Mouse (Mus musculus) neural tube, embryonic 13.5 days (tissue): ENCODE measurements around the gene Rfc5. TPM values are rescaled to one million over a fixed set of nuclear protein-coding genes. Genes with fewer than 3 reads are reported as not detected.
"Not testable (repeated sequence)": the region's sequence is repeated elsewhere in the genome, so short reads cannot be mapped to it uniquely, and the experiment has no call there.

Source experiments
- ATAC-seq: fragments of 200-750 bp; cut with Nextera tagmentation; 2 replicates; pipeline ENCODE4 v1.8.0; 2017; ENCODE audit warnings: low read depth, mild to moderate bottlenecking, moderate TSS enrichment, moderate library complexity
- H3K27ac ChIP-seq: fragments of 300-500 bp; sonication (generic); replicated peaks from 2 replicates; pipeline ENCODE4 v1.5.1; 2015; ENCODE audit warnings: moderate library complexity, mild to moderate bottlenecking, inconsistent platforms
- H3K27me3 ChIP-seq: fragments of 300-500 bp; sonication (generic); 2 replicates; pipeline ENCODE4 v1.6.1; 2015; ENCODE audit warnings: mild to moderate bottlenecking, inconsistent platforms
- H3K36me3 ChIP-seq: fragments of 300-500 bp; sonication (generic); 2 replicates; pipeline ENCODE4 v1.6.1; 2015; ENCODE audit warnings: mild to moderate bottlenecking, inconsistent platforms
- H3K4me1 ChIP-seq: fragments of 300-500 bp; sonication (generic); replicated peaks from 2 replicates; pipeline ENCODE4 v1.6.1; 2015; ENCODE audit warnings: inconsistent platforms
- H3K4me2 ChIP-seq: fragments of 300-500 bp; sonication (generic); 2 replicates; pipeline ENCODE4 v1.6.1; 2015; ENCODE audit warnings: inconsistent platforms, mild to moderate bottlenecking, moderate library complexity
- H3K4me3 ChIP-seq: fragments of 300-500 bp; sonication (generic); 2 replicates; pipeline ENCODE4 v1.5.1; 2015; ENCODE audit warnings: mild to moderate bottlenecking, inconsistent platforms
- H3K9ac ChIP-seq: fragments of 300-500 bp; sonication (generic); 2 replicates; pipeline ENCODE4 v1.6.1; 2015; ENCODE audit warnings: moderate library complexity, mild to moderate bottlenecking, inconsistent platforms
- H3K9me3 ChIP-seq: fragments of 300-500 bp; sonication (generic); 2 replicates; pipeline ENCODE4 v1.6.1; 2016; ENCODE audit warnings: inconsistent platforms
- WGBS: fragments of 180-500 bp; shearing (Covaris S2); methylation state at CpG from one replicate; pipeline ENCODE4 v1.1.7; 2015; 5-methylcytosine and 5-hydroxymethylcytosine counted together
- polyA plus RNA-seq: library from polyadenylated mRNA; unstranded; fragments of >200 nt; fragmentation: Nextera tagmentation; extraction: Ambion mirVana; gene quantifications from 2 replicates; pipeline ENCODE4 v1.2.1, GENCODE M21; 2015

Rfc5 gene
- polyA plus RNA-seq, 1 experiment from 2014 or later, result 30.2 TPM

DNA sequence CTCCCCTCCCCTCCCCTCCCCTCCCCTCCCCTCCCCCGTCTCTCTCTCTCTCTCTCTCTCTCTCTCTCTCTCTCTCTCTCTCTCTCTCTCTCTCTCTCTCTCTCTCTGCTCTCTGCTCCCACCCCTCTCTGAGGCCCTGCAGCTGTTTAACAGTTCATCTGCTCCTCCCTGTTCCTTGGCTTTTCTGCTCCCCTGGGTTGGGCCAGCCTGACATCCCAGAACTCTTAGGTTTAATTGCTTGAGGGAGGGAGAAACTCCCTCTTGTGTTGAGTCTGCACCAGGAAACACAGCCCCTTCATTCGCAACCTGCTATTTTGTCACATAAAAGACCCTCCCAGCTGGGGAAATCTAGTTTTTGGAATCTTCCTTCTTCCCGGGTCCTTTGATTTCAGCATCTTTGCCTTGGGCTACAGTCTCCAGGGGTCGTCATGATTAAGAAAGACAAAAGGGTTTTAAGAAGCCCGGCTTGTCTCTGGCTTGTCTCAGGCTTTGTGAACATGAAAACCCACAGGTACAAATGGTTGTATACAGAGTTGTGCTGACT lies 9.2 kb upstream of the Rfc5 start:
- no peak overlapping the region for H3K4me2 ChIP-seq
- no peak overlapping the region for H3K4me3 ChIP-seq
- 30% methylated on average over 4 of the region's 5 CpGs for WGBS
- H3K36me3 ChIP-seq, result no peaks in the 10 kb centered on the region
- H3K4me1 ChIP-seq, result 0 out of 2 replicates have a peak, but pooled peaks cover 5% of the 10 kb centered on the region
- no peak overlapping the region for H3K9ac ChIP-seq
- no peaks in the 10 kb centered on the region for H3K27me3 ChIP-seq
- H3K9me3 ChIP-seq, result no peaks in the 10 kb centered on the region
- no peak overlapping the region for H3K27ac ChIP-seq
- ATAC-seq, result no peak

DNA sequence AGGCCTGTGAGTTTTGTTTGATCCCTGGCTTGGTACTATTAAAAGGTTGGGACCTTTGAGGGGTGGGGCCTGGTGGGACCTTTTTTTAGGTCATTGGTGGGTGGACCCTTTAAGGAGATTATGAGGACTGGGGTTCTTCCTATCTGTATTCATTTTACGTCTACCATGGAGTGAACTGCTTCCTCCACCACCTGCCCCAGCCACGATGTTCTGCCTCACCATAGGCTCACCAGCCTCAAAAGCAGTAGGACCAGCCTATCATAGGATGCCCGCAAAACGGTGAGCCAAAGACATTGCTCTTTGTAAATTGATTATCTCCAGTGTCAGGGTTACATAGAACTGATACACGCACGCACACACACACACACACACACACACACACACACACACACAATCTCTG lies 8.5 kb upstream of the Rfc5 start:
- Histone ChIP-seq H3K36me3 (no peaks in the 10 kb centered on the region), H3K4me3 (no peak overlapping the region), H3K27ac (no peak overlapping the region), H3K9ac (no peak overlapping the region), H3K9me3 (no peaks in the 10 kb centered on the region), H3K4me1 (0 out of 2 replicates have a peak, but pooled peaks cover 5% of the 10 kb centered on the region), H3K4me2 (no peak overlapping the region), H3K27me3 (no peaks in the 10 kb centered on the region)
- 80% methylated on average over 6 of the region's 6 CpGs for WGBS
- no peak for ATAC-seq

DNA sequence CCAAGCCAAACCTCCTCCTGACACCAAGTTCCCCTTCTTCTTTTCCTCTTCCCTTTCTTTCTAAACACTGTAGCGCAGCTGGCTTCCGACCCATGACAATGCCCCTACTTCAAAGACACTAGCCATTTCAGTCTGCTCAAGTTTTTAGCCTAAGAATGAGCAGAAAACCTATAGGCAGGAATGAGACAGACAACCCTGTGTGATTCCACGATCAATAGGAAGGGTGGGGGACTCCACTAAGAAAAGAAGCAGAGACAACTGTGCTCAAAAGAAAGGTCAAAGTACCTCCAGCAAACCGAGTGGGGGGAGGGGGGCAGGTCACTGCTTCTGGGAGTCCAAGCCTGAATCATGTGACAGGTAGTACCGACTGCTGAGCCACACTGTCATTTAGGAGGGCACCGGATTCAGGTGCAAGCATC lies 7.8 kb upstream of the Rfc5 start:
- Histone ChIP-seq H3K27ac (no peak overlapping the region), H3K4me1 (0 out of 2 replicates have a peak, but pooled peaks cover 5% of the 10 kb centered on the region), H3K36me3 (no peaks in the 10 kb centered on the region), H3K9me3 (no peaks in the 10 kb centered on the region), H3K9ac (no peak overlapping the region), H3K27me3 (no peaks in the 10 kb centered on the region), H3K4me3 (no peak overlapping the region), H3K4me2 (no peak overlapping the region)
- WGBS, result 60% methylated on average over 6 of the region's 6 CpGs
- no peak for ATAC-seq

DNA sequence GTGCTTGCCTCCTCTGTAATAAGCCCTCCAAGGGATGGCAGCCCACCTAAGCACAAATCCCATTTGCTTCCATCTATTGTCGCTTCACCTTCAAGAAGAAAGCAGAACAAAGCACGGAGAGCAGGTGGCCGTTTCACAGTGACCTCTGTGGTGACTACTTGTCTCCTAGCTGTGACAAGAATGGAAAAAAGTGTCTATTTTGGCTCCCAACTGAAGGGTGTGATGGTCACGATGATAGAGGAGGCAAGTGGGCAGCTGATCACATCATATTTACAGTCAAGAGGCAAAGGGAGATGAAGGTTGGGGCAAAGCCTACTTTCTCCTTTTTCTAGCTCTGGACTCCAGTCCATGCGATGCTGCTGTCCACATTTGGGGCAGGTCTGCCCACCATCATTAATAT lies 7.0 kb upstream of the Rfc5 start:
- 88% methylated on average over 5 of the region's 5 CpGs for WGBS

DNA sequence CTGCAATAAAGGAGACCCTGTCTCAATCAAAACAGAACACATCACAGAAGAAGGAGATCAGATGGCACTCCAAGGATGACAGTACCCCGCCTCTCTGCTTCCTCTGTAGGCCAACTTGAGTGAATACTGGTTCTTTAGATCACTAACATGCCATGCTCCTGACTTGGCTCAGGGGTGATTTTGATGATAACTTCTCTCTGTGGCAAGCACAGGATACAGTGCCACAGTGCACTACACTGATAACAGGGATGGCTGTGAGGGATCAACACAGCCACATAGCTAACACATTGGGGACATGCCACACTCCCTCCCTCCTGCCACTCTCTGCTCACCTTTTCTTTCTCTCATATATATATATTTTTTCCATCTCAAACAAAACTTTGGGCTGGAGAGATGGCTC lies 2.0 kb upstream of the Rfc5 start:
- Histone ChIP-seq H3K36me3 (0 out of 2 replicates have a peak, but pooled peaks cover under 1% of the 10 kb centered on the region), H3K9ac (no peak overlapping the region), H3K4me2 (no peak overlapping the region), H3K4me1 (peaks cover 10% of the 10 kb centered on the region), H3K27ac (no peak overlapping the region), H3K9me3 (no peaks in the 10 kb centered on the region), H3K27me3 (no peaks in the 10 kb centered on the region), H3K4me3 (no peak overlapping the region)
- no peak for ATAC-seq
- WGBS, result 84% methylated on average over 1 of the region's 1 CpGs

More for the DNA sequence above, 7.0 kb upstream of the Rfc5 start:
- Histone ChIP-seq H3K36me3 (no peaks in the 10 kb centered on the region), H3K4me1 (0 out of 2 replicates have a peak, but pooled peaks cover 5% of the 10 kb centered on the region), H3K9me3 (no peaks in the 10 kb centered on the region), H3K4me2 (no peak overlapping the region), H3K9ac (no peak overlapping the region), H3K27me3 (no peaks in the 10 kb centered on the region), H3K27ac (no peak overlapping the region), H3K4me3 (no peak overlapping the region)
- ATAC-seq, result no peak

DNA sequence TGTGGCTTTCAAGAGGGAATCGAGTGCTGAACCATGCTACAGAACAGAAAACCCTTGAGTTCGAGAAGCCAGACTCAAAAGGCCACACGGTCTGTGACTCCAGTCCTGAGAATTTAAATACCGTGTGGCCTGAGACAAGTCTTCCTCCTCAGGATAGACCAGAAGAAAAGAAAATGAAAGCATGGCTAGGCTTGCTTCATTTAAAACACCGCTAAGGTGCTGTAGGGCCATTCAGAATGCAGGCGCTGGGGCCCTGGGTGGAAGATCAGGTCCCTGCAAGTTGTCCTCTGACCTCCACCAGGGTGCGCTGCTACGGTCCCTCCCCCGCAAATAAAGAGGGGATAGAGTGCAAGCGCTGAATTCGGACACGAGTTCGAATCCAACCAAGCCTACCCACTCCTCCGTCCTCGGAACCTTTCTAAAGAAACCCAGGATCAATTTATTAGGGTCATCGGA lies 523 bp downstream of the Rfc5 start:
- Histone ChIP-seq H3K27ac (peak overlapping the region; percentile 59; the same call in 1 of the 2 replicates), H3K9me3 (no peaks in the 10 kb centered on the region), H3K4me3 (peak overlapping the region; percentile 80), H3K27me3 (no peaks in the 10 kb centered on the region), H3K36me3 (peaks cover 26% of the 10 kb centered on the region), H3K4me2 (peak overlapping the region; percentile 81), H3K4me1 (peaks cover 10% of the 10 kb centered on the region), H3K9ac (peak overlapping the region; percentile 89)
- WGBS, result 14% methylated on average over 16 of the region's 16 CpGs
- peak; percentile 36; the same call in 1 of the 2 replicates for ATAC-seq

DNA sequence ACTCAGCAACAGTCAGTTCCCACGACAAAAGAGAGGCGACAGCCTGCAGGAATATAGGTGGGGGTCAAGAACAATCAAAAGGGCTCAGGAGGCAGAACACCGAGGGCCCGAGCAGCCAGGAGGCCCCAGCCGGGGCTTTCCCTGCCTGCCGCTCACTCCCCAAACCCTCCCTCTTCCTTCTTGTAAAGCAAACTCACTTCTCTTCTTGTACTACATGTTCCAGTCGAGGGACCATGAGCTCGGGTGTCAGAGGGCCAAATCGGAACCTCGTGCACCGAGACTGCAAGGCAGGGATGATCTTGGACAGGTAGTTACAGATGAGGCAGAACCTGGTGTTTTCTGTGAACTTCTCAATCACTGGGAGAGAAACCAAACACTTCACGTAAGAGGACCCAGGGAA lies 5.6 kb downstream of the Rfc5 start:
- Histone ChIP-seq H3K27ac (no peak overlapping the region), H3K9me3 (no peaks in the 10 kb centered on the region), H3K9ac (no peak overlapping the region), H3K27me3 (no peaks in the 10 kb centered on the region), H3K4me1 (peaks cover 5% of the 10 kb centered on the region), H3K4me2 (no peak overlapping the region), H3K36me3 (peaks cover 77% of the 10 kb centered on the region), H3K4me3 (no peak overlapping the region)
- WGBS, result 80% methylated on average over 12 of the region's 12 CpGs
- ATAC-seq, result no peak

DNA sequence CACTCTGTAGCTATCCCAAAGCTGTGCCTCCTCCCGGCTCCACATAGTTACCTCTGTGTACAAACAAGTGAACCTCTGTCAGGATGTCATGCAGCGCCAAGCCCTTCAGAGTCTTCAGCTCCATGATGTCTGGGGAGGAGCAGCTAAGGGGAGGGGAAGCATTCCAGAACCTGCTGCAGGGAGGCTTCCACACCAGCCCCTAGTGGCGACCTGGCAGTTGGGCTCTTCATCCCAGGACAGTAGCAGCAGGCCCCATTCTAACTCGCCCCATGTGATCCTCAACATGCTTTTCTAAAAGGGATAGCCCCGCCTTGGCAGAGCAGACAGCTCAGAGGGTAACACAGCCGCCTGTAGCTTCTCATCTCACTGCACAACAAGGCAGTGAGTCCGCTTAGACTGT lies 7.1 kb downstream of the Rfc5 start:
- Histone ChIP-seq H3K27me3 (no peaks in the 10 kb centered on the region), H3K9ac (no peak overlapping the region), H3K4me3 (no peak overlapping the region), H3K4me2 (no peak overlapping the region), H3K9me3 (no peaks in the 10 kb centered on the region), H3K27ac (no peak overlapping the region), H3K36me3 (peaks cover 90% of the 10 kb centered on the region), H3K4me1 (no peaks in the 10 kb centered on the region)
- no peak for ATAC-seq
- 79% methylated on average over 7 of the region's 7 CpGs for WGBS

DNA sequence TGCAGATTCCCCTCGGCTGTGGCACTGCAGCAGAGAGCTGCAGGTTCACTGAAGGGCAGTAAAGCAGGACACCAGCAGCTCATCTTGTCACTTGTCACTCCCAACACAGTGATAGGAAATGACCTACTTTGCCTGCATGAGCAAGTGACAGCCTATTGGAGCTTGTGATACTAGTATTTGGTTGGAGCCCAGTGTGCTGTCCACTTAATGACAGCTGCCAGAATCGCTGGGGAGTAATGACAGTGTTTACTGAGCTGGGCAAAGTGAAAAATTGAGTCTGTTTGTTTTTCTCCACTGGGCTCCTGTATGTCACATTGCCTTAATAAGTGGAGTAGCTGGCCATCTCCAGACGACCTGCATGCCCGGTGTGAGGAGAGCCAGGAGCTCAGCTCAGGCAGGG lies 8.6 kb downstream of the Rfc5 start:
- Histone ChIP-seq H3K4me1 (no peaks in the 10 kb centered on the region), H3K27ac (no peak overlapping the region), H3K36me3 (peaks cover 98% of the 10 kb centered on the region), H3K9ac (no peak overlapping the region), H3K4me2 (no peak overlapping the region), H3K4me3 (no peak overlapping the region), H3K9me3 (no peaks in the 10 kb centered on the region), H3K27me3 (no peaks in the 10 kb centered on the region)
- 83% methylated on average over 4 of the region's 4 CpGs for WGBS
- no peak for ATAC-seq

DNA sequence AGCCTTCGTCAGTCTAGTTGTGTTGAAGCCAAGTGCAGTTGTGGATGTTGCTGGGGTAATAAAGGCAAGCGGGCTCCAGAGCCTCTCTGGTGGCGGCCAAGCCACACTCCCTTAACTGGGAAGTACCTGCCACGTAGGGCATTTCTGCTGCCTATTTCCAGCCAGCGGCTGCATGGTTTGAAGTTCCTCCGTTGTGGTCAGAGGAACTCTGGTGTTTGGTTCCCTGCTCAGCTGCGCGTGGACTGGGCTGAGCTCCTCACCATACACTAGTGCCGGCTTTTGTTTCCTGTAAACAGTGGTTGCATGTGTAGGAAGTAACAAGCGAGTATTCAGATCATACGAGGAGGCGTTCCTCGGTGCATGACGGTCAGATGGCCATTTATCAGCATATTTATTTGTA lies 11.1 kb downstream of the Rfc5 start:
- H3K9me3 ChIP-seq, H3K4me3 ChIP-seq, H3K27ac ChIP-seq, H3K27me3 ChIP-seq, H3K9ac ChIP-seq, ATAC-seq, H3K4me1 ChIP-seq, H3K4me2 ChIP-seq: not testable (repeated sequence)
- peaks cover 98% of the 10 kb centered on the region for H3K36me3 ChIP-seq
- 94% methylated on average over 14 of the region's 14 CpGs for WGBS

DNA sequence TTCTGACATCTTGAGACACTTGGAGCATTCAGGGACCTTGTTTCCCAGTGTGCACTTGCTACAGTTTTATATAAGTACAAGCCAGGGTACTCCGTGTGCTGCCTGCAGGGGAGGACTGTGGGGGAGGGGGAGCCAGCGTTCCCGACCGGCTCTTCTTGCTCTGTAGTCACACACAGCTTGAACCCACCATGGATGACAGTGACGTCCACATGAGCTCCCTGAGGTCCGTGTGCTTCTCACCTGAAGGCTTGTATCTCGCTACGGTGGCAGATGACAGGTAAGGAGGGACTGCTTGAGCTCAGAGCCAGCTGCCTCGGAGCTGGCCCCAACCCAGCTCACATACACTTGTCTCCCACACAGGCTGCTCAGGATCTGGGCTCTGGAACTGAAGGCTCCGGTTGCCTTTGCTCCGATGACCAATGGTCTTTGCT lies 12.5 kb downstream of the Rfc5 start:
- no peaks in the 10 kb centered on the region for H3K9me3 ChIP-seq
- no peak overlapping the region for H3K9ac ChIP-seq
- H3K4me1 ChIP-seq, result no peaks in the 10 kb centered on the region
- H3K4me3 ChIP-seq, result no peak overlapping the region
- peaks cover 98% of the 10 kb centered on the region for H3K36me3 ChIP-seq
- no peaks in the 10 kb centered on the region for H3K27me3 ChIP-seq
- 85% methylated on average over 11 of the region's 11 CpGs for WGBS
- no peak overlapping the region for H3K27ac ChIP-seq
- no peak overlapping the region for H3K4me2 ChIP-seq
- no peak for ATAC-seq

DNA sequence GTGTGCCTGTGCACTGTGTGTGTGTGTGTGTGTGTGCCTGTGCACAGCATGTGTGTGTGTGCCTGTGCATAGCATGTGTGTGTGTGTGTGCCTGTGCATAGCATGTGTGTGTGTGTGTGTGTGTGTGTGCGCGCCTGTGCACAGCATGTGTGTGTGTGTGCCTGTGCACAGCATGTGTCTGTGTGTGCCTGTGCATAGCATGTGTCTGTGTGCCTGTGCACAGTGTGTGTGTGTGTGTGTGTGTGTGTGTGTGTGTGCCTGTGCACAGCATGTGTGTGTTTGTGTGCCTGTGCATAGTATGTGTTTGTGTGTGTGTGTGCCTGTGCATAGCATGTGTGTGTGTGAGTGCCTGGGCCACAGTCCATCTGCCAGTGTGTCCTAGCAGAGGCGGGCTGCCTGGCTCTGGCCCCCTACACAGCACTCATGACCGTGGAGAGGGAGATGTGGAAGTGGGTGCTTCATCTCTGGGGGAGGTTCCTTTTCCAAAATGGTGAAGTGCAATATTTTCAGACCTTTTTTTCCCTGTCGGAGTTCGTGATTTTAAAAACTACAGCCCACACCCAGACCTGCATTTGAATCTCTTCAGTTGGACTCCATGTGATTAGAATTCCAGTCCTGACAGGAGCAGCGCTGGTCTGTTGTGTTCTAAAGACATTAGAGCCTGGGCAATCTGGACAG lies 14.3 kb downstream of the Rfc5 start:
- WGBS, result 92% methylated on average over 7 of the region's 7 CpGs
- no peak for ATAC-seq
- no peaks in the 10 kb centered on the region for H3K27me3 ChIP-seq
- no peaks in the 10 kb centered on the region for H3K9me3 ChIP-seq
- H3K9ac ChIP-seq, result no peak overlapping the region
- H3K27ac ChIP-seq, result no peak overlapping the region
- peaks cover 98% of the 10 kb centered on the region for H3K36me3 ChIP-seq
- H3K4me3 ChIP-seq, result no peak overlapping the region
- no peak overlapping the region for H3K4me2 ChIP-seq
- H3K4me1 ChIP-seq, result no peaks in the 10 kb centered on the region

DNA sequence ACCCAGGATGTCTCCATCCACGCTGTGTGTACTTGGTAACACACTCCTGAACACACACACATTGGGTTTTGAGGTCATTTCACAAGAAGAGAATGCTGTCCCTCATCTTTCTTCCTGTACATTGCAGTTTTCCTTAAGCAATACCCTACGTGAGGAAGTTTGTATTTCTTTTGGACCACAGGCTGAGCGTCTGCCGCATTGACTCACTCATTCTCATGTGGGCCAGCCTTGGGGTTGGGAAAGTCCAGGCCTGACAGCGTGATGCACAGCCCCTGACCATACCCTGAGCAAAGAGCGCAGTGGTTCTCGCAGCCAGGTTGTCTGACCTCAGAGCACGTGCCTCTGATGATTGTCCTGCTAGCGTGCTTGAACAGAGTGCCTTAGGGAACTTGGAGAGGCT lies 15.4 kb downstream of the Rfc5 start:
- Histone ChIP-seq H3K9me3 (no peaks in the 10 kb centered on the region), H3K4me1 (no peaks in the 10 kb centered on the region), H3K9ac (no peak overlapping the region), H3K36me3 (peaks cover 99% of the 10 kb centered on the region), H3K4me3 (no peak overlapping the region), H3K4me2 (no peak overlapping the region), H3K27me3 (no peaks in the 10 kb centered on the region), H3K27ac (no peak overlapping the region)
- no peak for ATAC-seq
- 92% methylated on average over 9 of the region's 9 CpGs for WGBS
